Mouse (Mus musculus) mesoderm, embryonic 11.5 days (tissue): ENCODE data around the gene Mrpl30.

Source experiments
- DNase-seq: peaks from one replicate; pipeline ENCODE4 v3.0.0-alpha.2; 2012; ENCODE audit warnings: low read depth, low spot score

Mrpl30 gene

GRCm38 (mm10) chr1:37900288-37900687 is 10.0 kb downstream of the Mrpl30 start:
- no peak for DNase-seq

DNA sequence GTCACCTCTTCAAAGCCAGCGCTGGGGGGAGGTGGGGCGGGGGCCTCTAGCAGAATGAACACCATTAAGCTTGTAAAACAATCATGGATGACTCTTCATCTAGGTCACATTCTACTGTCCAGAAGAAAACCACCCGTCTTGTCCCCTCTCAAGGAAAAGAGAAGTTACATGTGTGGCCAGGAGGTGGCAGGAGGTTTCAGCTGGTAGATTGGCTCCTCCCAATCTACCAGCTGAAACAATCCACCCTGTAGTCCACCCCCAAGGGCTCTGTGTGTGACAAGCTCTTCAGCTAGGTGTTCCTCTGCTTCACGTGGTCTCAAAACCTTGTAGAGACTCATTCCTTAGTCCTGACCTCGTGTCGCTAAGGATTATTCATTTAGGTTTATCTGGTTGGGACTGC is 12.9 kb downstream of the Mrpl30 start:
- peak; percentile 31 for DNase-seq

GRCm38 (mm10) chr1:37912751-37913150 is 22.5 kb downstream of the Mrpl30 start:
- DNase-seq = no peak

- no peak for DNase-seq
These were observed 26.1 kb downstream of the Mrpl30 start, which contains the start of gene Lyg2 for GRCm38 (mm10) chr1:37916393-37916792. TSS of gene Lyg2 (minus strand) at chr1:37916493.

- no peak for DNase-seq
These were observed 27.4 kb downstream of the Mrpl30 start for GRCm38 (mm10) chr1:37917666-37918065.

- no peak for DNase-seq
These were observed 27.8 kb downstream of the Mrpl30 start for GRCm38 (mm10) chr1:37918096-37918495.

- DNase-seq = no peak
These were observed 32.3 kb downstream of the Mrpl30 start for GRCm38 (mm10) chr1:37922536-37922935.

DNA sequence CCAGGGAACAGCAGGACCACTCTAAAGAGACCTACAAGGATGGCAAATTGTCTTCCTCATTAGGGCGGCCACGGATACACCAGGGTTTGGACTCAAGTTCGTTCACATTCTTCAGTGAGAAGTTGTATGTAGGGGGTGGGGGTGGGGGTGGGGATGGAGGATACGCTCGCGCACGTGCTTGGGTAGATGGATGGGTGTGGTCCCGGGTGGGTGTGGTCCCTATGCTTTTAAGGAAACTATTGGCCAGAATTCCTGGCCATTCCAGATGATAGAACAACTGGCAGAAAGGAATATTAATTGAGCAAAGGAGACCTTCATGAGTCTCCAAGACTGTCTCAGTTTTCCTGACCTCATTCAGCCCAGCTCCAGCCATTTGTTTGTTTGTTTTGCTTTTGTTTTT is 35.7 kb downstream of the Mrpl30 start:
- DNase-seq = no peak

GRCm38 (mm10) chr1:37931806-37932205 is 41.5 kb downstream of the Mrpl30 start:
- no peak for DNase-seq
